Mouse (Mus musculus): ENCODE data around the gene Gm28230. TPM values are rescaled to one million over a fixed set of nuclear protein-coding genes. Genes with fewer than 3 reads are reported as not detected.

Gm28230 gene
- polyA plus RNA-seq, 1 experiment from 2014 or later, result not detected

DNA sequence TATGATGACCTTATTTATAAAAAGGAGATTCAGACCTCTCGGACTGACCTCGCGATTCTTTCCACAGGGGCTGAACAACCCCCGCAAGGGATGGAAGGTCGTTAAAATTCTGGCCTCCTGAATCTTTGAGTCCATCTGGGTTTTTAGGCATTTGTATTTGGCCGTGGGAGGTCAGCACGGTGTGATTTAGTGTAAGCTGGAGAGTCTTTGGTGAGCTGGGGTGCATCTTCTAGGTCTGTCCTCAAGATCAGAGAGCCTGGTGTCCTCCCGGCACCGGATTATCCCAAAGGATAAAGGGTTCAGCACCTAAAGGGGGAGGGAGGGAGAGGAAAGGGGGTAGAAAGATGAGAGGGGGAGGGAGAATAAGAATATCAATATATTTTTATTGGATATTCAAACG, 23.2 kb upstream of the Gm28230 start:
- Histone ChIP-seq H3K9me3 (ENCODE audit: control insufficient read depth, low read length) (no peaks in the 10 kb centered on the region), H3K36me3 (ENCODE audit: control insufficient read depth, insufficient read depth) (no peaks in the 10 kb centered on the region), H3K4me3 (replicated peaks; ENCODE audit: low read length) (no peak overlapping the region), H3K27me3 (replicated peaks; ENCODE audit: control insufficient read depth, insufficient read depth, low read length) (peaks cover 86% of the 10 kb centered on the region), H3K4me2 (ENCODE audit: low read length) (no peak overlapping the region), H3K27ac (ENCODE audit: low read length) (no peak overlapping the region), H3K9ac (replicated peaks; ENCODE audit: low read depth, low read length) (no peak overlapping the region), H3K4me1 (replicated peaks; ENCODE audit: control insufficient read depth, insufficient read depth, low read length) (peaks cover 16% of the 10 kb centered on the region)
- 3% methylated on average over 10 of the region's 10 CpGs for WGBS
- ATAC-seq, result no peak

DNA sequence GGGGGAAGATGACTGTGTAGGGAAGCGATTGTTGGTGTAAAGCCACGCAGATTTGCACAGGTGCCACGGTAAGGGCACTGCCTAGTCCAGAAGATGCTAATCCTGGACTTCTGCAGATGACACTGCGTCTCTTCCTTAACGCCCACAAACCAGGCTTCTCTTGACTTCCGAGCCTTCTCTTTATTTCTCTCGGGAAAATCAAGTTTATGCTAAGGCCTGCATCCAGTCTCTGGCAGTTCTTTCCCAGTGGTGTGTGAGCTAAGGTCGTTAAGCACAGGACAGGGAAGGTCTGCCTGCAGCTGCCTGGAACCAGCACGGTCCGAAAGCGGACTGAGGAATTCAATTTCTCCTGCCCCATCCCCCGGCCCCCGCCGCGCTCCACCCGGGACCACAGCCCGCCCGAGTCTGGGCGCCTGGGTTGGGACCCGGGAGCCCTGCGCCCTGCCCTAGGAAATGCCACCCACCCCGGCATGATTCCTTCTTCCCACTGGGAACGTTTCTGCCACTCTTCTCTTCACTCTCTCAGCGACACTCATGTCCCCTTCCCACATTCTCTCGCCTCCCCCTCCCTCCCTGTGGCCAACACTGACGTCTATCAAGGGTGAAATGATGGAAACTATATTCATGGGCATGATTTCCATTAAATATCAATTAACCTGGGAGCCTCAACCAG, 22.7 kb upstream of the Gm28230 start:
- WGBS, result 1% methylated on average over 26 of the region's 26 CpGs
- no peak for ATAC-seq
- Histone ChIP-seq H3K27ac (ENCODE audit: low read length) (no peak overlapping the region), H3K9ac (replicated peaks; ENCODE audit: low read depth, low read length) (no peak overlapping the region), H3K4me3 (replicated peaks; ENCODE audit: low read length) (no peak overlapping the region), H3K4me1 (replicated peaks; ENCODE audit: control insufficient read depth, insufficient read depth, low read length) (peaks cover 13% of the 10 kb centered on the region), H3K27me3 (replicated peaks; ENCODE audit: control insufficient read depth, insufficient read depth, low read length) (peaks cover 86% of the 10 kb centered on the region), H3K36me3 (ENCODE audit: control insufficient read depth, insufficient read depth) (no peaks in the 10 kb centered on the region), H3K9me3 (ENCODE audit: control insufficient read depth, low read length) (no peaks in the 10 kb centered on the region), H3K4me2 (ENCODE audit: low read length) (no peak overlapping the region)

DNA sequence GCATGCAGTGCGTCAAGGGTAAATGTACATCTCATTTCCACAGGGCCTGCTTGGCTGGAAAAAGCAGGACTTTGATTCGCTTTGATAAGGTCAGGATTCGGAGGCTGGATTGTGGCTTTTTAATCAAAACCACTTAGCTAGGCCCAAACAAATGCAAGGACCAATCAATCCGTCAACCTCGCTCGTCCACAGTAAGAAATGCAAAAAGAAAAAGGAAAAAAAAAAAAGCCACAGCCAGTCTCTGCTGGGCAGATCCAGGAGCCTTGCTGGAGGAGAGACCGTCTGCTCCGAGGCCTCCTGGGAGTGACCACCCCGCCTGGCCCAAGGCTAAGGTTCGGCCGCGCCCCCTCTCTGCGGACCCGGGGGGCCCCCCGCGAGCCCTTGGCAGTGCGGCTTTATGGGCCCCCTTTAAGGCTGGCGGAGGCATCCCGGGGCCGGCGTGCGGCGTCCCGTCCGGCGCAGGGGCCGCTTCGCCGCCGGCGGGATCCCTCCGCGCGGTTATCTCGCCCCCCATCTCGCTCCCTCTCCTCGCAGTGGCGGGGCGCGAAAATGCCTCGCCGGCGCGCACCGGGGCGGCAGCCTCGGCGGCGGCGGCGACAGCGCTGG, 22.0 kb upstream of the Gm28230 start, which contains the start of gene Hoxd8:
Gene Hoxd8, plus strand, starts transcription at position 223 of the 606 bp plus-strand sequence.
- Histone ChIP-seq H3K36me3 (ENCODE audit: control insufficient read depth, insufficient read depth) (no peaks in the 10 kb centered on the region), H3K9ac (replicated peaks; ENCODE audit: low read depth, low read length) (no peak within 1 kb of the TSS), H3K4me1 (replicated peaks; ENCODE audit: control insufficient read depth, insufficient read depth, low read length) (peaks cover 13% of the 10 kb centered on the region), H3K9me3 (ENCODE audit: control insufficient read depth, low read length) (no peaks in the 10 kb centered on the region), H3K27me3 (replicated peaks; ENCODE audit: control insufficient read depth, insufficient read depth, low read length) (peaks cover 86% of the 10 kb centered on the region), H3K27ac (ENCODE audit: low read length) (no peak within 1 kb of the TSS), H3K4me3 (replicated peaks; ENCODE audit: low read length) (peak within 1 kb of the TSS; percentile 31), H3K4me2 (ENCODE audit: low read length) (peak within 1 kb of the TSS; percentile 37)
- under 1% methylated on average over 50 of the region's 52 CpGs for WGBS
- no peak for ATAC-seq

DNA sequence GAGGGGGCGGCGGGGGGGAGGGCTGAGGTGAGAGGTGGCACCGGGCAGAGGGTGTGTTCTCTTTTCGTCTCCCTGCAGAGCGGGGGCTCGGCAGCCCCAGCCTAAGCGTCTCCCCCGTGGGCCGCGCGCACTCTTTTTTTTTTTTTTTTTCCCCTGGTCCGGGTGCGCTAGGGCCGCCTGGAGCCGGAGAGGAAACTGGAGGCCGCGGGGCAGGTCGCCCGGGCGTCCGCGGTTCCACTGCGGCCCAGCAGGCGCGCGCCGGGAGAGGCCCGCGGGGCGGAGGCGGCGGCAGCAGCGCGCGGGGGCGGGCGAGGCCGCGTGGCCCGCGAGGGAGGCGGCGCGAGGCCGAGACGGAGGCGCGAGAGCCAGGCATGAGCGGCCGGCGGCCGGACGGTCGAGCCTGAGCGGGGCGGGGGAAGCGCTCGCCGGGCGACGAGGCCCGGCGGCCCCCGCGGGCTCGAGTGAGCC, 21.5 kb upstream of the Gm28230 start:
- peak overlapping the region; percentile 37 for H3K4me2 ChIP-seq (ENCODE audit: low read length)
- H3K27me3 ChIP-seq (replicated peaks; ENCODE audit: control insufficient read depth, insufficient read depth, low read length), result peaks cover 86% of the 10 kb centered on the region
- no peaks in the 10 kb centered on the region for H3K36me3 ChIP-seq (ENCODE audit: control insufficient read depth, insufficient read depth)
- under 1% methylated on average over 40 of the region's 66 CpGs for WGBS
- peak overlapping the region; percentile 31 for H3K4me3 ChIP-seq (replicated peaks; ENCODE audit: low read length)
- peaks cover 13% of the 10 kb centered on the region for H3K4me1 ChIP-seq (replicated peaks; ENCODE audit: control insufficient read depth, insufficient read depth, low read length)
- ATAC-seq, result no peak
- no peak overlapping the region for H3K27ac ChIP-seq (ENCODE audit: low read length)
- no peak overlapping the region for H3K9ac ChIP-seq (replicated peaks; ENCODE audit: low read depth, low read length)
- H3K9me3 ChIP-seq (ENCODE audit: control insufficient read depth, low read length), result no peaks in the 10 kb centered on the region

DNA sequence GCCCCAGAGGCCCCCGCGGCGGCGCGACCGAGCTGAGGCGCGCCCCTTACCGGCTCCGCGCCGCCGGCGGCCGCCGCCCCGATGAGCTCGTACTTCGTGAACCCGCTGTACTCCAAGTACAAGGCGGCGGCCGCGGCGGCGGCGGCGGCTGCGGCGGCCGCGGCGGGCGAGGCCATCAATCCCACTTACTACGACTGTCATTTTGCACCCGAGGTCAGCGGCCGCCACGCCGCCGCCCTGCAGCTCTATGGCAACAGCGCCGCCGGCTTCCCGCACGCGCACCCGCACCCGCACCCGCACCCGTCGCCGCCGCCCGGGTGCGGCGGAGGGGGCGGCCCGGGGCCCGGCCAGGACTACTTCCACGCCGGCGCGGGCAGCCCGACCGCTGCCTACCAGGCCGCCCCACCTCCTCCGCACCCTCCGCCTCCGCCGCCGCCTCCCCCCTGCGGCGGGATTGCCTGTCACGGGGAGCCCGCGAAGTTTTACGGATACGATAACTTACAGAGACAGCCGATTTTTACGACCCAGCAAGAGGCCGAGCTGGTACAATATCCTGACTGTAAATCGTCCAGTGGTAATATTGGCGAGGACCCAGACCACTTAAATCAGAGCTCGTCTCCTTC, 20.9 kb upstream of the Gm28230 start:
- under 1% methylated on average over 74 of the region's 85 CpGs for WGBS

DNA sequence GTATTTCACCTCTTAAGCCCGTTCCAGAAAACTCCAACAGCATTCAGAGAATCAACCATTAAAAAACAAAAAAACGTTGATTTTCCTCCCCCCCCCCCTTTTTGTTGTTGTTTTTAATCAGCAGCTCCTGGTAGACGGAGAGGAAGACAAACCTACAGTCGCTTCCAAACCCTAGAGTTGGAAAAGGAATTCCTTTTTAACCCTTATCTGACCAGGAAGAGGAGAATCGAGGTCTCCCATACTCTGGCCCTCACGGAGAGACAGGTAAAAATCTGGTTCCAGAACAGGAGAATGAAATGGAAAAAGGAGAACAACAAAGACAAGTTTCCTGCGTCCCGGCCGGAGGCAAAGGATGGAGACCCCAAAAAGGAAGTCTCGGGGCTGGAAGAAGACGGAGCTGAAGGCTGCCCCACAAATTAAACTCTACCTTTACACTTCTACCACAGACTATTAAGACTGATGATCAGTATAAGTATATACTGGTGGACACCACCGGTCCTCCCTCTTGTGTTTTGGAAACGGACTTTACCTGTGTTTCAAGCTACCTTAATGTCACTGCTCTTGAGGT, 20.1 kb upstream of the Gm28230 start:
- Histone ChIP-seq H3K36me3 (ENCODE audit: control insufficient read depth, insufficient read depth) (no peaks in the 10 kb centered on the region), H3K9me3 (ENCODE audit: control insufficient read depth, low read length) (no peaks in the 10 kb centered on the region), H3K4me1 (replicated peaks; ENCODE audit: control insufficient read depth, insufficient read depth, low read length) (peaks cover 13% of the 10 kb centered on the region), H3K4me2 (ENCODE audit: low read length) (no peak overlapping the region), H3K4me3 (replicated peaks; ENCODE audit: low read length) (no peak overlapping the region), H3K27ac (ENCODE audit: low read length) (no peak overlapping the region), H3K9ac (replicated peaks; ENCODE audit: low read depth, low read length) (no peak overlapping the region), H3K27me3 (replicated peaks; ENCODE audit: control insufficient read depth, insufficient read depth, low read length) (peaks cover 84% of the 10 kb centered on the region)
- 3% methylated on average over 13 of the region's 13 CpGs for WGBS
- ATAC-seq, result no peak

More for the DNA sequence above, 20.9 kb upstream of the Gm28230 start:
- Histone ChIP-seq H3K27ac (ENCODE audit: low read length) (no peak overlapping the region), H3K36me3 (ENCODE audit: control insufficient read depth, insufficient read depth) (no peaks in the 10 kb centered on the region), H3K4me3 (replicated peaks; ENCODE audit: low read length) (peak overlapping the region; percentile 31), H3K9ac (replicated peaks; ENCODE audit: low read depth, low read length) (no peak overlapping the region), H3K9me3 (ENCODE audit: control insufficient read depth, low read length) (no peaks in the 10 kb centered on the region), H3K4me2 (ENCODE audit: low read length) (peak overlapping the region; percentile 37), H3K27me3 (replicated peaks; ENCODE audit: control insufficient read depth, insufficient read depth, low read length) (peaks cover 86% of the 10 kb centered on the region), H3K4me1 (replicated peaks; ENCODE audit: control insufficient read depth, insufficient read depth, low read length) (peaks cover 13% of the 10 kb centered on the region)
- no peak for ATAC-seq

DNA sequence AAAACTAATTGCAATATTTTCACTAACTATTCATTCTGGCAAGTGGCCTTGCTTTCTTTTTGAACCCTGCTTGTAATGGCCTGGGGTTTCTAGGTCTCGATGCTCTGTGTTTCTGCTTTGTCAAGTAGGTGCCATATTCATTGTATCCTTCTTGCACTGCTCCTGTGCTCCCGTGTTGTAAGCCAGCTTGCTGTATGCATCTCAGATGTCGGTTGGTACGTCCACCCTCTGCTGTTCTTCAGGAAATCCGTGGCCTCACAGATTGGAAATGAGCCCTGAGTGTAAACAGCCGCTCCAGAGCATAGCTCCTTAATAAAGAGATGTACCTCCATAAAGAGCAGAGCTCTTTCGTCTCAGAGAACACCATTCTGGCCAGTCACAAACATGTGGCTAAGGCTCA, 18.9 kb upstream of the Gm28230 start:
- Histone ChIP-seq H3K27me3 (replicated peaks; ENCODE audit: control insufficient read depth, insufficient read depth, low read length) (peaks cover 87% of the 10 kb centered on the region), H3K4me2 (ENCODE audit: low read length) (no peak overlapping the region), H3K36me3 (ENCODE audit: control insufficient read depth, insufficient read depth) (no peaks in the 10 kb centered on the region), H3K27ac (ENCODE audit: low read length) (no peak overlapping the region), H3K4me1 (replicated peaks; ENCODE audit: control insufficient read depth, insufficient read depth, low read length) (peaks cover 17% of the 10 kb centered on the region), H3K9me3 (ENCODE audit: control insufficient read depth, low read length) (no peaks in the 10 kb centered on the region), H3K4me3 (replicated peaks; ENCODE audit: low read length) (no peak overlapping the region), H3K9ac (replicated peaks; ENCODE audit: low read depth, low read length) (no peak overlapping the region)
- 5% methylated on average over 7 of the region's 7 CpGs for WGBS
- ATAC-seq, result no peak

DNA sequence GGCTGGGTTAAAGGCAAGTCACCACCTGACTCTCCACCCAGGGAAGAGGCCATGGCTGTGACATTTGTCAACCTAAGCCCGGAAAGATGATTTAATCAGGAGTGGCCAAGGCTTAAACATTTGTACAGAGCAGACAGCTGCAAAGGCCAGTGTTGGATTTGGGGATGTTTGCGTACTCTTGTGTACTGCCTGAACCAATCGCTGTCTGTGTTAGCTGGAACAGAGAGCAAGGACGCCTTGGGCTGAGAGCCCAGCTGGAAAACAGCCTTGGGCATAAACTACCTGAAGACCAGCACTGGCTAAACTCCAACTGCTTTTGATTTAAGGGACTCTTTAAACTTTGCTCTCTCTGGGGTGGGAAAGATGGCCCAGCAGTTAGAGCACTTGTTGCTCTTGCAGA, 17.9 kb upstream of the Gm28230 start:
- Histone ChIP-seq H3K4me2 (ENCODE audit: low read length) (no peak overlapping the region), H3K27me3 (replicated peaks; ENCODE audit: control insufficient read depth, insufficient read depth, low read length) (peaks cover 87% of the 10 kb centered on the region), H3K9me3 (ENCODE audit: control insufficient read depth, low read length) (no peaks in the 10 kb centered on the region), H3K36me3 (ENCODE audit: control insufficient read depth, insufficient read depth) (no peaks in the 10 kb centered on the region), H3K9ac (replicated peaks; ENCODE audit: low read depth, low read length) (no peak overlapping the region), H3K27ac (ENCODE audit: low read length) (no peak overlapping the region), H3K4me3 (replicated peaks; ENCODE audit: low read length) (no peak overlapping the region), H3K4me1 (replicated peaks; ENCODE audit: control insufficient read depth, insufficient read depth, low read length) (peaks cover 17% of the 10 kb centered on the region)
- WGBS, result 2% methylated on average over 4 of the region's 4 CpGs
- no peak for ATAC-seq

All from forebrain, embryonic 16.5 days (tissue).